In genomic region chr15:87170890-87171289, GRCm38 (mm10) we compare ENCODE assay signal across 11 mouse cellular contexts.
"Had no signal": no experiment of that assay in that cellular context is flagged by ENCODE, and none has a peak within 500 bp of the region (broad histone marks: within the 10 kb centered on the region; RNA-seq: fewer than 3 reads in every experiment).

No protein-coding gene starts in this region.

- H3K27me3 ChIP-seq: liver, embryonic 15.5 days; midbrain, embryonic 13.5 days had no signal

- H3K4me1 ChIP-seq: limb, embryonic 10.5 days; liver, embryonic 15.5 days; midbrain, embryonic 13.5 days had no signal

- H3K4me3 ChIP-seq: left cerebral cortex, adult 2 months; limb, embryonic 10.5 days; liver, embryonic 15.5 days; midbrain, embryonic 13.5 days had no signal

- H3K27ac ChIP-seq: left cerebral cortex, adult 2 months; limb, embryonic 10.5 days; liver, embryonic 15.5 days; midbrain, embryonic 13.5 days had no signal

- H3K4me2 ChIP-seq: liver, embryonic 11.5 days; liver, embryonic 15.5 days; midbrain, embryonic 13.5 days had no signal

- H3K9ac ChIP-seq: liver, embryonic 15.5 days; midbrain, embryonic 13.5 days had no signal

- DNase-seq: lung, adult 2 months; lung, postnatal 36 days; right cerebral cortex, postnatal 14 days; thymus, adult 18-20 months; thymus, postnatal 14 days had no signal

- H3K9me3 ChIP-seq: limb, embryonic 10.5 days; liver, embryonic 15.5 days; midbrain, embryonic 13.5 days had no signal

- ATAC-seq: lung, postnatal 0 days; midbrain, embryonic 13.5 days had no signal

- H3K36me3 ChIP-seq: limb, embryonic 10.5 days; liver, embryonic 15.5 days; midbrain, embryonic 13.5 days had no signal
